Mouse (Mus musculus) kidney, postnatal 0 days (tissue): ENCODE data around the gene Serpine1. TPM values are rescaled to one million over a fixed set of nuclear protein-coding genes. Genes with fewer than 3 reads are reported as not detected.
A peak's percentile ranks its signal among the peaks of the same experiment; 100 is the strongest.

Experiments
- ATAC-seq: fragments of 200-750 bp; cut with Nextera tagmentation; replicated peaks from 2 replicates; pipeline ENCODE4 v1.8.0; 2017; ENCODE audit warnings: low read depth, moderate number of reproducible peaks, moderate TSS enrichment, moderate library complexity; ENCODE audit not compliant: low FRiP score
- DNase-seq: peaks from one replicate; pipeline ENCODE4 v3.0.0-alpha.2; 2016; ENCODE audit warnings: low spot score
- H3K27ac ChIP-seq: fragments of 300-500 bp; sonication (generic); 2 replicates; pipeline ENCODE4 v1.5.1; 2014; ENCODE audit warnings: mild to moderate bottlenecking
- H3K27me3 ChIP-seq: fragments of 300-500 bp; sonication (generic); 2 replicates; pipeline ENCODE4 v1.6.1; 2014; ENCODE audit warnings: low read length, mixed read lengths; ENCODE audit not compliant: insufficient read depth
- H3K36me3 ChIP-seq: fragments of 300-500 bp; sonication (generic); 2 replicates; pipeline ENCODE4 v1.6.1; 2014; ENCODE audit warnings: low read length, mixed read lengths; ENCODE audit not compliant: insufficient read depth
- H3K4me1 ChIP-seq: fragments of 300-500 bp; sonication (generic); replicated peaks from 2 replicates; pipeline ENCODE4 v1.6.1; 2014; ENCODE audit warnings: antibody characterized with exemption, low read length, mixed read lengths; ENCODE audit not compliant: insufficient read depth
- H3K4me2 ChIP-seq: fragments of 300-500 bp; sonication (generic); 2 replicates; pipeline ENCODE4 v1.6.1; 2014; ENCODE audit warnings: mild to moderate bottlenecking, low read length, moderate library complexity, mixed read lengths
- H3K4me3 ChIP-seq: fragments of 300-500 bp; sonication (generic); replicated peaks from 2 replicates; pipeline ENCODE4 v1.5.1; 2014; ENCODE audit warnings: low read depth, low read length
- H3K9ac ChIP-seq: fragments of 300-500 bp; sonication (generic); 2 replicates; pipeline ENCODE4 v1.6.1; 2014; ENCODE audit warnings: low read depth, low read length
- H3K9me3 ChIP-seq: fragments of 300-500 bp; sonication (generic); replicated peaks from 2 replicates; pipeline ENCODE4 v1.6.1; 2016; ENCODE audit warnings: low read length, inconsistent platforms, mixed read lengths
- CTCF ChIP-seq: IDR thresholded peaks from 2 replicates; pipeline ENCODE4 v1.5.1; 2016; ENCODE audit warnings: antibody characterized with exemption, low read depth, mild to moderate bottlenecking, moderate library complexity
- WGBS: fragments of 180-500 bp; shearing (Covaris S2); extraction: QIAGEN DNeasy Blood & Tissue Kit; methylation state at CpG from one replicate; pipeline ENCODE4 v1.1.7; 2014; 5-methylcytosine and 5-hydroxymethylcytosine counted together
- polyA plus RNA-seq: library from polyadenylated mRNA; unstranded; fragments of >200 nt; fragmentation: Nextera tagmentation; extraction: Ambion mirVana; gene quantifications from 2 replicates; pipeline ENCODE4 v1.2.1, GENCODE M21; 2015

The Serpine1 gene
- polyA plus RNA-seq, 1 experiment from 2014 or later, result 0.05 TPM

GRCm38 (mm10) chr5:137041442-137041841 lies 30.6 kb downstream of the Serpine1 start:
- peaks cover 7% of the 10 kb centered on the region for H3K4me1 ChIP-seq
- no peak for TF ChIP-seq CTCF
- no peak overlapping the region for H3K4me2 ChIP-seq
- H3K4me3 ChIP-seq, result no peak overlapping the region
- peaks cover 46% of the 10 kb centered on the region for H3K36me3 ChIP-seq
- DNase-seq, result no peak
- 78% methylated on average over 10 of the region's 10 CpGs for WGBS
- H3K9ac ChIP-seq, result no peak overlapping the region
- no peaks in the 10 kb centered on the region for H3K9me3 ChIP-seq
- no peaks in the 10 kb centered on the region for H3K27me3 ChIP-seq
- ATAC-seq, result no peak
- H3K27ac ChIP-seq, result no peak overlapping the region

GRCm38 (mm10) chr5:137039453-137039852 lies 32.6 kb downstream of the Serpine1 start:
- no peak for DNase-seq
- Histone ChIP-seq H3K36me3 (peaks cover 51% of the 10 kb centered on the region), H3K27ac (no peak overlapping the region), H3K4me3 (no peak overlapping the region), H3K9me3 (no peaks in the 10 kb centered on the region), H3K9ac (no peak overlapping the region), H3K4me2 (no peak overlapping the region), H3K27me3 (no peaks in the 10 kb centered on the region), H3K4me1 (no peaks in the 10 kb centered on the region)
- no peak for TF ChIP-seq CTCF
- WGBS, result 94% methylated on average over 10 of the region's 10 CpGs
- no peak for ATAC-seq

- no peak for ATAC-seq
Measured at GRCm38 (mm10) chr5:137036211-137036610, 35.9 kb downstream of the Serpine1 start.

GRCm38 (mm10) chr5:137032641-137033074 lies 39.4 kb downstream of the Serpine1 start:
- no peak overlapping the region for H3K9ac ChIP-seq
- H3K4me3 ChIP-seq, result peak overlapping the region; percentile 25
- H3K4me1 ChIP-seq, result peaks cover 23% of the 10 kb centered on the region
- no peaks in the 10 kb centered on the region for H3K9me3 ChIP-seq
- peak overlapping the region; percentile 88 for H3K4me2 ChIP-seq
- peaks cover 37% of the 10 kb centered on the region for H3K27me3 ChIP-seq
- 0% methylated on average over 47 of the region's 49 CpGs for WGBS
- DNase-seq, result peak; percentile 93
- H3K36me3 ChIP-seq, result peaks cover 16% of the 10 kb centered on the region
- 0 out of 2 replicates have a peak, but pooled peaks have one; percentile 9 for TF ChIP-seq CTCF
- peak; percentile 64 for ATAC-seq
- no peak overlapping the region for H3K27ac ChIP-seq

More at GRCm38 (mm10) chr5:137036211-137036610, 35.9 kb downstream of the Serpine1 start:
- Histone ChIP-seq H3K9ac (no peak overlapping the region), H3K27ac (no peak overlapping the region), H3K4me3 (no peak overlapping the region), H3K4me1 (peaks cover 14% of the 10 kb centered on the region), H3K9me3 (no peaks in the 10 kb centered on the region), H3K36me3 (peaks cover 43% of the 10 kb centered on the region), H3K4me2 (no peak overlapping the region), H3K27me3 (peaks cover 9% of the 10 kb centered on the region)
- TF ChIP-seq CTCF, result no peak
- no peak for DNase-seq
- WGBS, result 85% methylated on average over 13 of the region's 13 CpGs

GRCm38 (mm10) chr5:137032033-137032421 lies 40.0 kb downstream of the Serpine1 start:
- Histone ChIP-seq H3K36me3 (peaks cover 12% of the 10 kb centered on the region; the same call in 1 of the 2 replicates), H3K4me3 (peak overlapping the region; percentile 25), H3K27me3 (peaks cover 40% of the 10 kb centered on the region), H3K4me2 (peak overlapping the region; percentile 88), H3K9me3 (no peaks in the 10 kb centered on the region), H3K27ac (no peak overlapping the region), H3K9ac (no peak overlapping the region), H3K4me1 (peaks cover 23% of the 10 kb centered on the region)
- TF ChIP-seq CTCF, result no peak
- WGBS, result under 1% methylated on average over 25 of the region's 33 CpGs
- DNase-seq (no peak), ATAC-seq (no peak)

- ATAC-seq (no peak), DNase-seq (peak; percentile 63)
- Histone ChIP-seq H3K4me3 (peak overlapping the region; percentile 25), H3K9ac (no peak overlapping the region), H3K9me3 (no peaks in the 10 kb centered on the region), H3K27me3 (peaks cover 47% of the 10 kb centered on the region), H3K36me3 (peaks cover 5% of the 10 kb centered on the region; the same call in 1 of the 2 replicates), H3K4me2 (peak overlapping the region; percentile 88), H3K4me1 (peaks cover 23% of the 10 kb centered on the region), H3K27ac (no peak overlapping the region)
- TF ChIP-seq CTCF, result no peak
- 2% methylated on average over 77 of the region's 78 CpGs for WGBS
Measured at GRCm38 (mm10) chr5:137031076-137032032, 40.7 kb downstream of the Serpine1 start.
